Mouse (Mus musculus) megakaryocyte, embryonic 14.5 days (primary cell): Measurements from ENCODE around the gene Hfe2.

Source experiments
- FLI1 ChIP-seq: IDR thresholded peaks from 2 replicates; pipeline ENCODE4 v1.6.1; 2012; ENCODE audit warnings: low read length, inconsistent platforms, mixed read lengths
- GATA1 ChIP-seq: IDR thresholded peaks from 3 replicates; pipeline ENCODE4 v1.6.1; 2012; ENCODE audit warnings: mixed read lengths, low read length, inconsistent platforms, borderline replicate concordance

GRCm38 (mm10) chr3:96477084-96477483 lies 47.9 kb upstream of the Hfe2 start:
- TF ChIP-seq FLI1, result no peak
- TF ChIP-seq GATA1, result no peak
